Mouse (Mus musculus): ENCODE data around the gene Fam205c.

Fam205c gene

GRCm38 (mm10) chr4:42874134-42874533 lies at the start of gene Fam205c:
Gene Fam205c (minus strand): TSS chr4:42874234.
- DNase-seq (ENCODE audit: low read depth, low spot score), result no peak

GRCm38 (mm10) chr4:42922461-42922860 lies 48.4 kb upstream of the Fam205c start:
- DNase-seq (ENCODE audit: low read depth, low spot score), result no peak

DNA sequence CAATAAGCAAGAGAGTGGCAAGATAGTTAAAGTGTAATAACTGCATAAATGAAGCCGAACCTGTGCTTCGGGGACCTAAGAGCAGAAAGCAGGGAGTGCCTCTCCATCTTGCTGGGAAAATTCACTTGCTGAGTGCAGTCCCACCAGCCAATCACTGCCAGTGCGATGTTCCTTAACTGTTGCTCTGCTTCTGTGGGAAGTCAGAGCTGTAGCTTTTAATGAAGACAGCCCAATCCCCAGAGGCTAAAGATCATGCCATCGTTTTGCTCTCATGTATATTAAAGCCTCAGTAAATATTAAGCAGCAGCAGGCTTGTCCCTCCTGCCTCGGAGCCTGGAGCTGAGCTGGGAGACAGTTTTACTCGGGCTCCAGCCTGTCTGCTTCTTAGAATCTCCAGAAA lies 48.0 kb upstream of the Fam205c start:
- DNase-seq (ENCODE audit: low read depth, low spot score), result no peak

DNA sequence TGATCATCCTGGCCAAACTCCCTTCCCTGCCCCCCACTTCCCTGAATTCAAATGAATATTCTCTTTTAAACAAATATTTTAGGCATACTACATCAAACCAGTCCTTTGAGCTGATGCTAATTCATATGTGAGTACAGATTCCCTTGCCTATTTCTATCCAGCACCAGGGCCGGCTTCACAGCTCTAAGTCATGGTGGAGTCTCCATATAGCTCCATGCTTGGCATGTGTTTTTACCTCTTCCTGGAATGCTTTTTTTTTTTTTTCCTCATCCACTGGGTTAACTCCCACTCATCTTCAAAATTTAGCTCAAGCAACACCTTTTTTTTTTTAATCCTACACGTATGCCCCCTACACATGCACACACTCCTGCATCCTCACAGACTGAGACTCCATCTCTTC lies 47.5 kb upstream of the Fam205c start:
- peak; percentile 92 for DNase-seq (ENCODE audit: low read depth, low spot score)

DNA sequence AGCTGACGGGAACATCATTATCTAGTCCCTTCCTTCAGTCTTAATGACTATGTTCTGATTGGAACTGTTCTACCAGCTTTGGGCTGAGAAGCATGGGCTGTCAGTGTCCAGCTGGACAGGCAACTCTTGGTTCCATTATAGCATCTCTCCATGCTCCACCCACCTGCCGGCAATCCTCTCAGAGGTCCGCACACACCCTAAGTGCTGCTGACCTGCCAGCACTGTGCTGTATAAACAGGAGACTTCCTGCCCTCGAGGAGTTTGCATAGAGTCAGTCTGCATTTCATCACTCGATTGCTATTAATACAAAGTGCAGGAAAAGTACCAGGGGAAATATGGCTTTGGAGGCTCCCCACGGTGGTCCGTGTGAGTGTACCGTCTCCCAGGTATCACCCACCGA lies 46.7 kb upstream of the Fam205c start:
- no peak for DNase-seq (ENCODE audit: low read depth, low spot score)

DNA sequence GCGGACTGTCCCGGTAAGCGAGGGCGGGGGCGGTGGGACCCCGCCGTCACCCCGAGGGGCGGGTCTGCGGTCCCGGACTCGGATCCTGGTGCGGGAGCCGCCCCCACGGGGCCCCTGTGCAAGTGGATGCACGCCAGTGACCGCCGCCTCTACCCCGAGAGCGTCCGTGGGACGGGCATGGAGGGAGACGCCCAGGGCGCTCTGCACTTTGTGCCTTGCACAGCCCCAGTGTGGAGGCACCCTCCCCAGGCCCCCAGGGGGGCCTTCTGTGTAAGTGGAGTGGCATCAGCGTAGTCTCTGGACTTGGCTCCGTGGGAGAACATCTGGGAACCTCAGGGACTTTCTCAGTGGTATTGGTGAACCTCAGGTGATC lies 43.4 kb upstream of the Fam205c start:
- DNase-seq (ENCODE audit: low read depth, low spot score), result no peak

DNA sequence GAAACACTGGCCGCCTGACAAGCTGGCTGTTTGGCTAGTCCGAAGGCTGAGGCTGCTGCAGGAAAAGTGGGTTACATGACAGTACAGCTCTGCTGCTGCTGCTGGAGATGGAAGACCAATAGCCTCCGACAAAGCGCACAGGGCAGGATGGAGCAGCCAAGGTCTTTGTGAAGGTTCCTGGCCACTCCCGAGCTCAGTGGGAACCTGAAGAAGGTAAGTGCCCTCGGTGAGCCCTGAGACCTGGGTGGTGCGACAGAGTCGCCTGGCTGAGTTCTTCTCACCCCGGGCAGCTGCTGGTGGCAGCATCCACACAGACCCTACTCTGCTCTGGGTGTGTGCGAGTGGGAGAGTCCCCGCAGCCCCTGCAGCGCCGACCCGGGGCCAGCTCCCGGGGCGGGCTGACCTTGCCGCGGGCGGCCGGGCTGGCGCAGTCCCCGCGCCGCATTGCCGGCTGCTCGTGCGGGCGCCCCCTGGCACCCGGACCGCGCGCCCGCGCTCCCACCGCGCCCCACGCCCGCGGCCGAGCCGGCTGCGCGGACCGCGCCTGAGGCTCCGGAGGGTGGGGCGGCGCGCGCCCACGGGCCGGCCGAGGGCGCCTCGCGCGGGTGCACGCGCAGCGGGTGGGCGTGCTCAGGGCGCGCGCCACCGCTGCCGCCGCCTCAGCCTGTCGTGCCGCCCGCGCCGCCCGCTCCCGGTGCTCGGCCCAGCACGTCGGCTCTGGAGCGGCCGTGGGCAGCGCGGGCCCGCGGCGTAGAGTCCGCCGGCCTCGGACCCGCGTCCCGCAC lies 42.8 kb upstream of the Fam205c start, which contains the start of gene Phf24:
TSS of gene Phf24 (plus strand) at position 44 of the 785 bp plus-strand sequence.
- DNase-seq (ENCODE audit: low read depth, low spot score), result no peak

DNA sequence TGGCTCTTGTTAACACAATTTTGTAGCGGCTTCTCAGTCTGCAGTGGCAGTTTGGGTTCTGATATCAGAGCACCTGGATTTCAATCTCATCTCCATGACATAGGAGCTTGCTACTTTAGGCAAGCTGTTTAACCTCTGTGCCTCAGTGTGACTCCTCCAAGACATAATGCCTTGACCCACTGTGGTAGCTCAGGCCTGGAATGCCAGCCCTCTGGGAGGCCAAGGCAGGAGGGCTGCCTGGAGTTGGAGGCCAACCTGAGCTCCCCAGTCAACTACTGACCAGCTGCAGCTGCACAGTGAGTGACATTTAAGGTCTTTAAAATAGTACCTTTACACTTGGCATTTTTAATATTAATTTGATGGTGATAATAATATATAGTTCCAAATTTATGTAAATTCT lies 41.9 kb upstream of the Fam205c start:
- DNase-seq (ENCODE audit: low read depth, low spot score), result no peak

DNA sequence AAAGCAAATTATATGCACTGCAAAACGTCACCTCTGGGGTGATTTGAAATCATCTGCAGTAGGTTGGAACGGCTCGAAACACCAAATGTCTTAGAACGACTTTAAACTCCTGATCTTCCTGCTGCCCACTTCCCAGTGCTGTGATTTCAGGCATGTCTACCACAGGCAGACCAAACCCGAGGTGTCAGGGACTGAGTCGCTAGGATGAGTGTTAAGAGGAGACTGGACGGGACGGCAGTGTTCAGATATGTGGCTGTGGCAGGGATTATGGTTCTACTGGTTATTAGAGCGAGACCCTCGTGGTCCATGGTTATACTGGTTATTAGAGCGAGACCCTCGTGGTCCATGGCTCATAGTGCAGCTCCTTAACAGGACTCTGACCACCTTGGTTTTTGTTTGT lies 41.3 kb upstream of the Fam205c start:
- no peak for DNase-seq (ENCODE audit: low read depth, low spot score)

DNA sequence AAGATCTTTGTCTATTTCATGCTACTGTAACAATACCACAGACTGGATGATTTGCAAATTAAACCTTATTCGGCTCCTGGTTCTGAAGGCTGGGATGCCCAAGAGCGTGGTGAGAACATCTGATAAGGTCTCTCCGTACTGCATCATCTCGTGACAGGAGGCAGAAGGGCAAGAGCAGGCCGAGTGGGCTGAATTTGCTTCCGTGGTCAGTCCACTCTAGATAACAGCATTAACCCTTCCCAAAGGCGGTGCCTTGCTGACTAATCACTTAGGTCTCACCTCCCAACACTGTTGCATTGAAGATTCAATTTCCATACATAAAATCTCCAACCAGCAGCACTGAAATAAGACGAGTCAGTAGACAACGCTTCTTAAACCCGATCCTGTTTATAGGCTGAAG lies 39.4 kb upstream of the Fam205c start:
- DNase-seq (ENCODE audit: low read depth, low spot score), result no peak

DNA sequence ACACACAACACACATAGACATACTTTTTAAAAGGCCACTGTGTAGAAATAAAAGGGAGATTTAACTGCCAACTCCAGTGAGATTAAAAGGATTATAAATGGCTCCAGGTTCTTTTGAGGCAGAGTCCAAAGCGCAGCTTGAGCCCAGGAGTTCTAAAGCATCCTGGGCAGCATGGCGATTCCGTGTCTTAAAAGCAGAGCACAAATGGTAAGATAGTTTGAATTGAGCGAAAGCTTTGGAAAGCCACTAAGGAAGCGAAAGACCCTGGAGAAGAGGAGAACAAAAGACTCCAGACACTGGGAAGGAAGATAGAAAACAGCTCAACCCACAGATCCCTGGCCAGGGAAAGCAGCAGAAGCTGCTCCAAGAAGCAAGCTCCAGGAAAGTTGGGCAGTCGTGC lies 30.9 kb upstream of the Fam205c start:
- DNase-seq (ENCODE audit: low read depth, low spot score), result no peak

GRCm38 (mm10) chr4:42904523-42904922 lies 30.5 kb upstream of the Fam205c start:
- no peak for DNase-seq (ENCODE audit: low read depth, low spot score)

- DNase-seq (ENCODE audit: low read depth, low spot score), result no peak
Measured at GRCm38 (mm10) chr4:42903942-42904341, 29.9 kb upstream of the Fam205c start.

GRCm38 (mm10) chr4:42902730-42903129 lies 28.7 kb upstream of the Fam205c start:
- no peak for DNase-seq (ENCODE audit: low read depth, low spot score)

DNA sequence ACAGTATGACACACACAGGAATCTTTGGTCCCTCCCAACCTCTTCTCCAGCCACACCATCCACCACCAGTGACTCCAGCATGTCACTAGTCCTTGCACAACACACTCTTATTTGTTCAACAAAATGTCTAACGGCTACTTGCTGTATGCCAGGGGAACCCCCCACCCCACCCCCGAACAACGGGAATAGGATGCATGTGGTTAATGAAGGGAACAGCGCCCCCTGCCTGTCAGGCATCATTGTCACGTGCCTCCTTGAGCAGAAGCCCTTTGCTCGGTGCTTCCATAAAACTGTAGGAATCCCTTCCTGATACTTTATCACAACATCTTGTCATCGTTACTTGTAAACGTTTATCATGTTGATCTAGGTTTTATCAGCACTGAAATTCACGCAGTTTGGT lies 28.1 kb upstream of the Fam205c start:
- no peak for DNase-seq (ENCODE audit: low read depth, low spot score)

- peak; percentile 86 for DNase-seq (ENCODE audit: low read depth, low spot score)
Measured at GRCm38 (mm10) chr4:42900878-42901277, 26.8 kb upstream of the Fam205c start.

DNA sequence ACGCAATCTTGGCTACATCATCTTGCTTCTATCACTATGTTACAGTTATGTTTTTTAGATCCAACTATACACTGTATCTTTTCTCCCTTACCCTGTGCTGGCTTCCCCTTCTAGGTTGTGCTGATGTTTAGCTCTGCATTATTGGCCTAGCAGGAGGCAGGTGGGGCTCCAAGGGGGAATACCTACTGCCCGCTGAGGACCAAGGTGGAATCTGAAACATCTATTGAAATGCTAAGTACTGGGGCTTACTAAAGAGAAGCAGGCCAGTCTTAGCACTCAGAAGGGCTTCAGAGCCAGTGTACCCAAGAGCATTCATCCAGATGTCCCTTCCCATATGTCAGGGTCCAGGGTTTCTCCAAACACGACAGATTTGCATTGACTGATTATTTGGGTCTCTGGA lies 24.9 kb upstream of the Fam205c start:
- no peak for DNase-seq (ENCODE audit: low read depth, low spot score)

GRCm38 (mm10) chr4:42895118-42895517 lies 21.1 kb upstream of the Fam205c start:
- DNase-seq (ENCODE audit: low read depth, low spot score), result no peak

- DNase-seq (ENCODE audit: low read depth, low spot score), result no peak
Measured at GRCm38 (mm10) chr4:42891176-42891575, 17.1 kb upstream of the Fam205c start.

DNA sequence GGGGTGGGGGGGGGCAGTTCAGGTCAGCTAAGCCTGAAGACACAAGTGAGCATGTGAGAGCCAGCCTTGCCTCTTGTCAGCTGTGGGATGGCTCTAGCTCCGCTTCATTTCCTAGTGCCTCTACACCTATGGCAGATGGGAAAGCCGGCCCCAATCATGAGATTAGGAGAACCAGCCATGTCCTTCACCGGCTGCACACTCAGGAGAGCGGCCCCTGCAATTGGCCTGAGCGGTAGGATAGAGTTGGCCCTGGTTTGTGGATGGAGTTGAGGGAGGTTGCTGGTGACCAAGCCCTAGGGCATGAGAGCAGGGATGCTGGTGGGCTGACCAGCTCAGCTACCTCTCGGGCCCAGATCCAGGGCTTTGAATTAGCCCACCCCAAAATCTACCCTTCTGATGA lies 14.8 kb upstream of the Fam205c start:
- no peak for DNase-seq (ENCODE audit: low read depth, low spot score)

DNA sequence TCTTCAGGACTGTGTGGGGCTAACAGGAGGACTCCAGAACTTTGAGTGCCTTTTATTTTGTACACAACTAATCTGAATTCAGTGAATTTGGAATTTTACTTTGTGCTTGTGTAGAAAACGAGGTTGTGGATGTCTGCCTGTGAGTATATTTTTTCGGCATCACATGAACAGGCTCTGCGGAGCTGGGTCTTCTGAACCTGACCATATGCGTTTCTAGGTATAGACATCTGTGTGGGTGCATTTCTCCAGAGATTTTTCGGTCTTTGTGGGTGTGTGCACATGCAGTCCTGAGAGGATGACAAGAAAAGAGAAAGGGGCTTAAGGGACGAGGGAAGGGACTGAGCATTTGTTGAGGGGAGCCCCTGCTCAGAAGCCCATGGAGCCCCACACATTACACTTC lies 12.9 kb upstream of the Fam205c start:
- DNase-seq (ENCODE audit: low read depth, low spot score), result peak; percentile 83

DNA sequence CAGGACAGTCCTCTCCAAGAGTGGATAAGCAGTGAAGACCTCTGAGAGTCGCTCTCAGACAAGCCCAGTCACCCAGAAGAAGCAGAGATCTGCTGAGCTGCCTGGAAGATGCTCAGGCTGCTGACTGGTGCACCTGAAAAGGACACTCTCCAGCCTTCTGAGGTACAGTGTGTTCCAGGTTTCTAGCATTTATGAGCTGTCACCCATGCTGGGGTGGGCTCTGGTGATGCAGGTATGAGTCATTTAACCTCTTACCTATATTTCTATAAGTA lies 6.6 kb upstream of the Fam205c start:
- DNase-seq (ENCODE audit: low read depth, low spot score), result no peak

DNA sequence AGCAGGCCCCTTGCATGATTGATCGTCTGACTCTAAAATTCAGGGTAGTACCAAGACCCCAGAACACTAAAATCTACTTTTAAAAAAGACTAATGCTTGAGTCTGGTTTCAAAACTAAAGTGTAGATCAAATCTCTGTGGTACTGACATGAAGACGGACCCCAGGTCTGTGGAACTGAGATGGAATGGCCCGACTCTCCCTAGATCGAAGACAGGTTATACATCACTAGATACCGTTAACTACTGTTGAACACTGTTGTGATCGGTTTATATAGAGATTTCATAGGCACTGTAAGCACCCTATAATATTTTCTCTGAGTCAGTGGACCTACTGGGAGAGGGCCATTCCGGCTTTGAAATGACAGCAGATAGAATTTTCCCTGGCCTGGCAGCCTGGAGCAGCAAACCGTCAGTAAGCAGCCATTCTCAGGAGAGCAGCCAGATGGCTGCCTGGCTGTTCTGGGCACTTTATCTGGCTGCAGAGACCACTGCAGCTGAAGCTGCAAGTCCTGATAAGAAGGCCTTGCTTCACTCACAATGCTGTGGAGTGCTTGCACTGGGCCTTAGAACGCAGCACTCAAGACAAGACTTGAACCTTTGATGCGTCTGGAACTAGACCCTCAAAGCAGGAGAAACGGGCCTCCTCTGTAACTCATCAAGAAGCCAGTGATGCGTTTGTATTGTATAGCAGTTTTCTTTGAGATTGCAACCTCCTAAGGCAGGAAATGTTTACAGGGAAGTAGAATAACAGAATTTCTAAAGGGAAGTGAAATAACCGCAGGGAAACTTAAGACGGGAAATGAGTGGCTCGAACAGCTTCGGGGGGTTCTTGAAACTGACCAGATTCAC lies 6.0 kb upstream of the Fam205c start:
- no peak for DNase-seq (ENCODE audit: low read depth, low spot score)

Data from telencephalon, adult 2 months (tissue).